Mouse (Mus musculus) inflammation-experienced regulatory T-cells (primary cell): ENCODE results near the gene Flt3l. TPM values are rescaled to one million over a fixed set of nuclear protein-coding genes. Genes with fewer than 3 reads are reported as not detected.

ENCODE experiments used
- polyA plus RNA-seq, 2 experiments: library from polyadenylated mRNA; unstranded; fragments of 100-300 nt; shearing (Covaris generic); gene quantifications; one replicate each; pipeline ENCODE4 v1.2.1; 2017

The Flt3l gene
- 100 to 1,000 TPM; 207 to 313 TPM for polyA plus RNA-seq

DNA sequence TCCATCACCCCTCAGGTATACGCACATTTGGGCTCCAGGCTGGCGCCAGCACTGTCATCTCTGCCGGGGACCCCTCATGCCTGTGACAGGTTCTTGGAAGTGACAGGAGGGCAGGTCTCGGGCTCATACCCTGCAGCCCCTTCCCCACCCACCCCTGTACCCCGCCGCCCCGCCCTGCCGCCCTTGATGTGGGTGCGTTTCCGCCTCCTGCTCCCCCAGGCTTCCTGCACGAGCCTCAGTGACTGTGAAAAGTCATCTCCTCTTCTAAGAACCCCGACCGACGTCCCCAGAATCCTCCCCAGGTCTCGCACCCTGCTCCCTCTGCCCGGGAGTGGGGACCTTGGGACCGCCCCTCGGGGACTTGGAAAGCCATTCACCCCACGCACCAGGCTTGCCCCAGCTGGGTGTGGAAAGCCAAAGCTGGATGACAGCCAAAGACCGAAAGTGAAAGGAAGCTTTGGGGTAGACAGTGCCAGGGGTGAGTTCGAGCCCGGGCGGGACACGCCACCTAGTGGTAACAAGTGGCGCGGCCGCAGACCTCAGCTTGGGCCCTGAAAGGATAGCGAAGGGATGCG lies at the start of gene Flt3l, which contains the start of gene Gm45713:
Gene Flt3l, minus strand, starts transcription at position 440 of the 575 bp plus-strand sequence.
Gene Gm45713, minus strand, starts transcription at position 239 of the 575 bp plus-strand sequence.

DNA sequence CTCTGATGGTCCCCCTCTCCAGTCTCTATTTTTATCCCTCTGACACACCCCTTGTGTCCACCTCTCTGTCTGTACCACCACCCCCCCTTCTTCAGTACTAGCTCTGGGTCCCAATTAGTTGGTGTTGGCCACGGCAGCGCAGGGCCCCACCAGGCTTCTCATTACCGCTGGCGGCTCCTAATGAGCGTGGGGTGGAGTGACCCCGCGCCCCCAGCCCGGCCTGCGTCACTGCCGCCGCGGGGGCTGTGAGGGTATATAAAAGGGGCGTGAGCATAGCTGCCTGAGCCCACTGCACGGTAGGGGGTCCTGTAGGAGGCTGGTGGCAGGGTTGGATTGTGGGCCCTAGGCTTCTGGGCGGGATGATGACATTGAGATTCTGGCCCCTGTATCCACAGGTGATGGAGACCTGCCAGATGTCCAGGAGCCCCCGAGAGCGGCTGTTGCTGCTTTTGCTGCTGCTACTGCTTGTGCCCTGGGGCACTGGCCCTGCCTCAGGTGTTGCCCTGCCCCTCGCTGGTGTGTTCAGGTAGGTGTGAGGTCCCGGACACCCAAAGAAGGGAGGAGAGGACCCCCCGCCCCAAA lies 44.8 kb upstream of the Flt3l start, which contains the start of gene Pth2:
Gene Pth2, plus strand, starts transcription at position 100 of the 582 bp plus-strand sequence.

DNA sequence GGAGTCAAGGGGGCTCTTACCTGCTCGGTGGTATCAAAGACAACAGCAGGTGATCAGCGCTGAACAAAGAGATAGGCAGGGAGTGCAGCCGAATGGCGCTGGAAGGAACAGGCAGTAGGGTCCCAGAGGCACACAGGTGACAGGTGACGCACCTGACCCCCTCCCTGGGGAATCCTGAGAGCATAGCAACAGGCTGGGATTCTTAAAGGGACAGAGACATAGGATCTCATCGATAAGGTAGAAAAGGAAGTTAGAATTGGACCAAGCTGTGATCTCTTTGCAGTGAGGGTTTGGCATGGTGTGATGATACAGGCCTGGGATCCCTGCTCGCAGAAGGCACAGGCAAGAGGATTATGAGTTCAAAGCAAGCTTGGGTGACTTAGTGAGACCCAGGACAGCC lies 43.2 kb upstream of the Flt3l start, which contains the start of gene Gfy:
Gene Gfy, minus strand, starts transcription at position 101 of the 400 bp plus-strand sequence.

DNA sequence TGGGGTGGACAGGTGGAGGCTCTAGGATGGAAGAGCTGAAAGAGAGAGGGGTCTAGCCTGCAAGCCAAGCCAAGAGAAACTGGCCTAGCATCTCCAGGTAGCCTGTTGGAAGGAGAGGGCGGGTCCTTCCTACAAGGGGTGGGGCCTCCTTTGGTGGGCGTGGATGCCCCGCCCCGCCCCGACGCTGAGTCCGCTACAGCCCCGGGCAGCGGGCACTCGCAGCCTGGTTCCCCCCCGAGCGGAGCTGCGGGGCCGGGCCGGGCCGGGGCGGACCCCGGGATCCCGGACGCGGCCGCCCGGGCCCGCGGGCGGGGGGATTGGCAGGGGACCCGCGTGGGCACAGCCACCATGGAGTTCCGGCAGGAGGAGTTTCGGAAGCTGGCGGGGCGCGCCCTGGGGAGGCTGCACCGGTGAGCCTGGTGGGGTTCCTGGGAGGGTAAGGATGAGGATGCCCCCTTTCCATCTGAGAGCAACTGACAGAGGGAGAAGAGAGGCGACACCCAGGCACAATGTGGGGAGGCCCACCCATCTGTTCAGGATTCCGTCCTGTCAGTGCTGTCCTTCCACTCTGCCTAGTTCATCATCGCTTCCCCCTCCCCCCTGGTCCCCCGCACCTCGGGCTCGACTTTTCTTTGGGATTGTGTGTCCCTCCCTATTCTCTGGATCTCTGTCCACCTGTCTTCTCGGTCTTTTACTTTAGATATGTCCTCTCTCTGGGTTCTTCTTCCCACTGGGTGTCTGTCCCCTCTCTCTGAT lies 27.7 kb upstream of the Flt3l start, which contains the start of gene Slc17a7:
Gene Slc17a7, plus strand, starts transcription at position 215 of the 756 bp plus-strand sequence.

DNA sequence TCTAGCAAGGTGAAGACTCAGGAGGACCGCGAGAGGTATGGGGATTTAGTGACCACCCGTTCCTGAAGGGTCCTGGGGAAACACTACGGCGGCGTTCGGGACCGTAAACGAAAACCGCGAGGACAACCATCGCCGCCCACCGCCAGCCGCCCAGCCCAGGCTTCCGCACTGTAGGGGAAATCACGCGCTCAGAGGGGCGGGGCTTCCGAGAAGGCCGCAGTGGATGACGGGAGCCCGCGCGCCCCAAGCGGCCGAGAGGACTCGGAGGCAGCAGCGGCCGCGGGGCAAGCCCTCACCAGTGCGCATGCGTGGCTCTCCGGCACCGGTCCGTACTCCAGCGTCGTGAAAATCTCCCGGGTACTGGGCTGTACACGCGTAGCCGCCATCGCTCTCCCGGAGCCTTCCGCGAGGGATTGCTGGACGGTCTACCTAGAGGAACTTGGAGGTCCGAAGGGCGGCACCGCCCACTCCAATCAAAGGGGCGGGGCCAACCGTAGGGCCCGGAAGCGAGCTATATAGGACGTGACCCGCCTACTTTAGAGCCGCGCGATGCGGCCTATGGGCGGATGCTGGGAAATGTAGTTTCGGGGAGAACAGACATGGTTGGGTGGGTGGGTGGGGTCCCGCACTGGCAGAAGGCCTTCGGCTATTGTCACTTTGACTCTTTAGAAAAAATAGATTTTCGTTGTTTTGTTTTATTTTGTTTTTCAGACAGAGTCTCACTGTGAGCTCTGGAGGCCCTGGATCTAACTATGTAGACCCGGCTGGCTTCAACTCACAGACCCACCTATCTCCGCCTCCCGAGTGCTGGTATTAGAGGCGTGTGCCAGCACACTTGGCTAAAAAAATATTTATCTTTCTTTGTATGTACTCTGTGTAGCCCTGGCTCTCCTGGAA lies 18.1 kb upstream of the Flt3l start, which contains the start of the genes Pih1d1 and Aldh16a1:
Gene Pih1d1, plus strand, starts transcription at position 208 of the 897 bp plus-strand sequence.
Gene Aldh16a1, minus strand, starts transcription at position 489 of the 897 bp plus-strand sequence.

DNA sequence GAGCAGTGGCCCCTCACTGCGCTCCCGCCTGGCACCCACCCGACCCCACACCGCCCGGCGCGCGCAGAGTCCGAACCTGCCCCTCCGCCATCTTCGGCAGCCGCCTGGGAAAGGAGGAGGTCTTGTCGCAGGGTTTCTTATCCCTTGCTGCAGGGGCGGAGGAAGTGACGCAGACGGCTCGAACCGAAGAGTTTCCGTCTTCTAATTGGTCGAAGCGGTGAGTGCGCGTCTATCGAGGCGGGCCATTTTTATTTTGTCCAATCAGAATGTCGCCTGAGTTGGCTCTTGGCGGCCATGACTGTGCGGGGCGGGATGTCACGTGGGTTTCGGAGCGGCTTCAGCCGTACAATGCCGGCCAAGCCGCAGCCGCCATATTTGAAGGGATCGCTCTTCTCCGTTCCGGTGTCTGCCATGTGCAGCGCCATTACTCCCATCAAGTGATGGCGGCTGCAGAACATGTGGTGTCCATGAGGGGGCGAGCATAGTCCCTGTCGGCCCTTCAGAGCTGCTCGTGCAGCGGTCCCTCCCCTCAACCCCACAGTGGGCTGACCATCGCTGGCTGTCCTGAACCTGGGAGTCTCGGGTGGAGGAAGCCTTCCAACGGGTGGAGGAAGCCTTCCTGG lies 7.5 kb downstream of the Flt3l start, which contains the start of gene Rpl13a:
Gene Rpl13a, minus strand, starts transcription at position 138 of the 623 bp plus-strand sequence.

DNA sequence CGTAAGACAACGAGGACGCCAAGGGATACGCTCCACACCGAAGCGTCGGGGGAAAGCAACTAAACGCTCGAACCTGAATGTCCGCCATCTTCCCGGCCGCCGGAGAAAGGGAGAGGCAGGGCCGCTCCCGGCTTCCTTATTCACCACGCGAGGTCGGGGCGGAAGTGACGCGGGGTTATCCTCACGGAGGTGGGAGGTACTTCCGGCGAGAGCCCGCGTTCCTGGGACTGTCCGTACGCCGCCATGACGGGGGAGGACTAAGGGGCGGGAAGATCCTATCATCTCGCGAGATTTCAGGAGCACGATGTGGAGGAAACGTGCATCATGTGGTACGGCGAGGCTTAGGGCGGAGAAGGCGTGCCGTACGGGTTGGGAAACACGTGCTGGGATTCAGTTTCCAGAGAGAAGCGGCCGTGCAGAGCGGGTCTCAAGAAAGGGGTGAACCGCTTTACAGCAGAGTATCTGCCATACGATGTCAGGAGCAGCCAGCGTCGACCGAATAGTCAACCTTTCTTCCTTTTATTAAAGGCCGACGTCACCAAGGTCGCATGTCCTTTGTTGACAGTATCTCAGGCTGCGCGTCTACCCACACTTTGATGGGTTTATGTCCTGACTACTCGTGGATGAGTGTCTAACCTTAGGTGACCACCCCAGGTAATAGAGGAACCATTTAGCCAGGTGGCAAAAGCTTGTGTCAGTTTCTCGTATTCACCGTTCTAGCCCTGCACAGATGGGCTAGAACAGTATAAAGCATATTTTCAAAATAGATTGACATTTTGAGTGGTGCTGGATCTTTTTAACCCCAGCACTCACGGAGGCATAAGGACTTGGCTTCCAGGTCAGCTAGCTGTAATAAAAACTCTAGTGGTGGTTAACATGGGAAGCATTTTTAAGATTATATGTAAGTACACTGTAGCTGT lies 11.7 kb downstream of the Flt3l start, which contains the start of gene Rps11:
Gene Rps11, minus strand, starts transcription at position 216 of the 920 bp plus-strand sequence.

DNA sequence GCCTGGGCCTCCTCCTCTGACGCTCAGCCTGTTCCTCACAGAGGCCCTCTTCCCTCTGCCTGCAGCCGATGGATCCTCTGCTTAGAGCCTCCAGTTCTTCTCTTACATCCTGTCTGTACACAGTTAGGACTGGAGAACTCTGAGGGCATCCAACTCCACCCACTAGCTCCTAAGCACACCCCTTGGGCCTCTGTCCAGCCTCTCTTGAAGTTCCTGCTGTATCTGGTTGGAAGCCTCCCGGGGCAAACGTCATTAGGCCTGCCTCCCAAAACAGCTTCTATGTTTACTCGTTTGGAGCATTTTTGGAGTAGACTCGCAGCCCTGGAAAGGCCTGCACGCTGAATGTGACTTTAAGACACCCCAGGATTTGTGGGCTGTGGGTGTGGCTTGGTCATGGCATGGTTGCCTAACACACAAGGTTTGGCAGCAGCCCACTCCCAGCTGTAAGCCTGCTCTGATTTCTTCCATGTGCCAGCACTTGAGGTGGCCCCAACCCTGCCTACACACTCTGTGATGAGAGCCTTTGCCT lies 32.5 kb downstream of the Flt3l start, which contains the start of gene Fcgrt:
Gene Fcgrt, minus strand, starts transcription at position 200 of the 529 bp plus-strand sequence.

DNA sequence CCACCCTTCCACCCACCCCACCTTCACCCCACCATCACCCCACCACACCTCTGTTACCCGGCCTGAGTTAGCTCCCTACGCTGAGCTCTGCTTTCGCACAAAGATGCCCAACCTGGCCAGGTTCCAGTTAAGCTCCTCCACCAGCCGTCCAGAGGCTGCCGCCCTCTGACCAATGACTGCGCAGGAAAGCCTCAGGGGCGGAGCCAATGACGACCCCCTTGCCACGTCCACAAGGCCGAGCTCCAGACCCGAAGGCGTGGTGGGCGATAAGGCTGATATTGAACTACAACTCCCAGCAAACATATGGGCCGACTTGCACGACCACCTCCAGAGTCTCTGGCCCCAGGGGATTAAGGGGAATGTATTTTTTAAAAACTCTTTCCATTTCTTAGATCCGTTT lies 44.2 kb downstream of the Flt3l start, which contains the start of gene Rcn3:
Gene Rcn3, minus strand, starts transcription at position 174 of the 400 bp plus-strand sequence.

Other genes with a start within 250 kb of the Flt3l start
- 10 to 100 TPM; 54.7 to 59.9 TPM for gene Med25, start 243.7 kb downstream of the Flt3l start, polyA plus RNA-seq
- gene Fuz, start 240.4 kb downstream of the Flt3l start, polyA plus RNA-seq, result 10 to 100 TPM; 38.7 to 55.5 TPM
- 10 to 100 TPM; 56.8 to 69.1 TPM for gene Ap2a1, start 206.9 kb downstream of the Flt3l start, polyA plus RNA-seq
- gene Tsks, start 193.2 kb downstream of the Flt3l start, polyA plus RNA-seq, result under 1 TPM in 1 of 2 experiments, not detected in 1; 0.97 TPM
- 1 to 10 TPM; 1.7 to 2.5 TPM for gene Cpt1c, start 161.6 kb downstream of the Flt3l start, polyA plus RNA-seq
- gene Prmt1, start 149.9 kb downstream of the Flt3l start, polyA plus RNA-seq, result 100 to 1,000 TPM; 148 to 162 TPM
- 100 to 1,000 TPM; 224 to 233 TPM for gene Irf3, start 138.8 kb downstream of the Flt3l start, polyA plus RNA-seq
- gene Bcl2l12, start 137.7 kb downstream of the Flt3l start, polyA plus RNA-seq, result 10 to 100 TPM; 23.6 to 30.4 TPM
- gene Scaf1, start 120.1 kb downstream of the Flt3l start, polyA plus RNA-seq, result 10 to 100 TPM; 34.5 to 35.4 TPM
- 10 to 100 TPM; 30.9 to 34.3 TPM for gene Rras, start 118.5 kb downstream of the Flt3l start, polyA plus RNA-seq
- gene Prr12, start 83.6 kb downstream of the Flt3l start, polyA plus RNA-seq, result 1 to 10 TPM; 2.2 to 4.1 TPM
- 100 to 1,000 TPM in 1 of 2 experiments, 10 to 100 TPM in 1; 99.4 to 115 TPM for gene Nosip, start 74.0 kb downstream of the Flt3l start, polyA plus RNA-seq
- 1 to 10 TPM; 2.7 to 4.1 TPM for gene Prrg2, start 73.8 kb downstream of the Flt3l start, polyA plus RNA-seq
- 10 to 100 TPM in 1 of 2 experiments, 1 to 10 TPM in 1; 3.5 to 13.7 TPM for gene Rcn3, start 44.2 kb downstream of the Flt3l start, polyA plus RNA-seq
- gene Fcgrt, start 32.6 kb downstream of the Flt3l start, polyA plus RNA-seq, result 1 to 10 TPM; 1.1 to 5.2 TPM
- gene Rps11, start 12.0 kb downstream of the Flt3l start, polyA plus RNA-seq, result 1,000 to 10,000 TPM; 2,095 to 2,158 TPM
- 1,000 to 10,000 TPM; 2,041 to 2,586 TPM for gene Rpl13a, start 7.7 kb downstream of the Flt3l start, polyA plus RNA-seq
- not detected for gene Gm45713, start 201 bp downstream of the Flt3l start, polyA plus RNA-seq
- 10 to 100 TPM; 53.5 to 57.9 TPM for gene Pih1d1, start 17.9 kb upstream of the Flt3l start, polyA plus RNA-seq
- 10 to 100 TPM; 50.3 to 78.2 TPM for gene Aldh16a1, start 18.2 kb upstream of the Flt3l start, polyA plus RNA-seq
- under 1 TPM in 1 of 2 experiments, not detected in 1; 0.16 TPM for gene Slc17a7, start 27.5 kb upstream of the Flt3l start, polyA plus RNA-seq
- not detected for gene Gfy, start 43.1 kb upstream of the Flt3l start, polyA plus RNA-seq
- gene Pth2, start 44.6 kb upstream of the Flt3l start, polyA plus RNA-seq, result not detected
- under 1 TPM; 0.24 to 0.70 TPM for gene Ccdc155, start 68.5 kb upstream of the Flt3l start, polyA plus RNA-seq
- 10 to 100 TPM; 23.4 to 31.7 TPM for gene Dkkl1, start 75.7 kb upstream of the Flt3l start, polyA plus RNA-seq
- 1 to 10 TPM; 3.8 to 5.8 TPM for gene Tead2, start 79.3 kb upstream of the Flt3l start, polyA plus RNA-seq
- gene Cd37, start 102.7 kb upstream of the Flt3l start, polyA plus RNA-seq, result 100 to 1,000 TPM; 565 to 611 TPM
- gene Slc6a16, start 104.7 kb upstream of the Flt3l start, polyA plus RNA-seq, result under 1 TPM in 1 of 2 experiments, not detected in 1; 0.40 TPM
- gene Slc6a21, start 141.1 kb upstream of the Flt3l start, polyA plus RNA-seq, result under 1 TPM; 0.18 to 0.38 TPM
- 10 to 100 TPM in 1 of 2 experiments, 1 to 10 TPM in 1; 9.5 to 13.8 TPM for gene Trpm4, start 197.3 kb upstream of the Flt3l start, polyA plus RNA-seq
- gene Hrc, start 198.9 kb upstream of the Flt3l start, polyA plus RNA-seq, result not detected
- gene Ppfia3, start 230.6 kb upstream of the Flt3l start, polyA plus RNA-seq, result under 1 TPM; 0.36 to 0.60 TPM
- gene Lin7b, start 234.2 kb upstream of the Flt3l start, polyA plus RNA-seq, result under 1 TPM in 1 of 2 experiments, not detected in 1; 0.90 TPM